Mouse (Mus musculus): ENCODE data around the gene 1700028J19Rik. TPM values are rescaled to one million over a fixed set of nuclear protein-coding genes. Genes with fewer than 3 reads are reported as not detected.

The 1700028J19Rik gene
- 1.9 TPM for total RNA-seq (2023)

DNA sequence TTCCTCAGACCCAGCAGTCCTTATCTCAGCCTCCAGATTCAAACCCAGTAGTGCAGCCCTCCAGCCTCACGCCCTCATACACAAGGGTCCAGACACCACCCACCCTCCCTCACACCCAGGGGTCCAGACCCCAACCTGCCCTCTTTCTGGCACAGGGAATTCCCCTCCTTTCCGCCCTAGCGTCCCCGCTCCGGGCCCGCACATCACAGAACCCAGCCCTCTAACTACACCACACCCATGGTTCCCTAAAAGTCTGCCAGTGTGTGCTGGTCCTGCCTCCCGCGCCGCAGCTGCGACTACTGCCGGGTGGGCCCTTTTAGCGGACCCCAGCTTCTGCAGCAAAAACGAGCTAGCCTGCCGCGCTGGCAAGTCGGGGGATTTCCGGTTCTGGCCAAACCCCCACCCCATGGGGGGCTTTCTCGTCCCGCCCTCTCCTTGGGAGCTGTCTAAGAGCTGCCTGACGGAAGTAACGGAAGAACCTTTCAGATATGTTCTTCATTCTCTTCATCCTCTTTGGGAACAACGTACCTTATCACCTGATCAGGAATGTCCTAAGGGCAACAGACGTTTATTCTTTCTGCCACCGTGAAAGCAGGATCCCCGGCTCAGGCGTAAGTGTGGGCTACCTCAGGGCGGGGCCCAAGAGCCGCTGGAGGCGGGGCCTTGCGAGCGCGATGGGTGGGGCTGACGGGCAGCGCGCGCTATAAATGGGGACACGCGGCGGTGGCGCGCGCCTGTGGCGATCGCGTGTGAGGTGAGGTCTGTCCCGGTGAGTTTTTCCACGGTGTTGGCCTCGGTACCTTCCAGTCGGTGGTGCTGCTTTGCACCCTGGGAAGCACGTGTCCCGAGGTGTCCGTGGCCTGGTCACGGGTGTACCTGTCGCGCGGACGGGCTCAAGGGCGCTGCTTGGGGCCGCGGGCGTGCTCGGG, at the start of gene 1700028J19Rik, which contains the start of gene 2410002F23Rik:
Gene 1700028J19Rik, minus strand, starts transcription at position 641 of the 929 bp plus-strand sequence.
Gene 2410002F23Rik, plus strand, starts transcription at position 668 of the 929 bp plus-strand sequence.

GRCm38 (mm10) chr7:44261147-44261546, 14.7 kb upstream of the 1700028J19Rik start, which contains the start of gene Gm15517:
Gene Gm15517, plus strand, starts transcription at chr7:44261447.

DNA sequence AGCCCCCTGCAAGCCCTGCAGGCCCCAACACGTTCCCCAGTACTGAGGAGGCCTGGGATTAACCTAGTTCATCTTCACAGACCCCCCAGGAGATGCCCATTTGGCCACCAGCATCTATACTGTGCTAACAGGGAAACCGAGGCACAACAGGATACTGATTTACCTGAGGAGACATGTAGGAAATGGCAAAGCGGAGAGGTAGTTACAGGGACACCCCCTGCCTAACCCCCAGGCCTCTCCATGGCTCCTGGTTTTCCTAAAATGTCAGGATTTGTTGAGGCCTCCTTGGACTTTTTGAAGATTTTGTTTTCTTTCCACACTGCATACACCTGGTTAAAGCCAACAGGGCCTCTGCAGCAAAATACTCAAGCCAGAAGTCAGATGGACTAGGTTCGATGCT, 10.8 kb upstream of the 1700028J19Rik start, which contains the start of gene Acp4:
Gene Acp4, minus strand, starts transcription at position 101 of the 400 bp plus-strand sequence.

GRCm38 (mm10) chr7:44235909-44236308, 10.6 kb downstream of the 1700028J19Rik start, which contains the start of gene Gm36864:
Gene Gm36864, plus strand, starts transcription at chr7:44236177.

GRCm38 (mm10) chr7:44225076-44225475, 21.4 kb downstream of the 1700028J19Rik start, which contains the start of gene Klk1:
Gene Klk1, plus strand, starts transcription at chr7:44225360.

GRCm38 (mm10) chr7:44215645-44216044, 30.9 kb downstream of the 1700028J19Rik start, which contains the start of gene Klk1b5:
Gene Klk1b5, plus strand, starts transcription at chr7:44215945.

DNA sequence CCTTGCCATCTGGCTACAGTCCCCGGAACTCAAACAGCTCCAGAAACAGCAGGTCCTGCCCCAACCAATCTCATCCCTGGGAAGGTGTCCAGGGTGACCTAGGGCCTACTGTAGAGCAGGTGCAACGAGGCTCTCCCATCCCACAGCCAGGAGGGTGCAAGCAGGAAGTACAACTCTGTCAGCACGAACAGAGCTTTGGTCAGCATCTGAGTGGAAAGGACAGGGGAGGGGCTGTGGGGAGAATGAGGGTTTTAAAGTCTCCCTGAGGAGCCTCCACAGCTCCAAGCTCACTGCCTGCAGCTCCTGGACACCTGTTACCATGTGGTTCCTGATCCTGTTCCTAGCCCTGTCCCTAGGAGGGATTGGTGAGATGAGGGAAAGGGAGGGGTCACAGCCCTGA, 39.4 kb downstream of the 1700028J19Rik start, which contains the start of gene Klk1b4:
Gene Klk1b4, plus strand, starts transcription at position 301 of the 400 bp plus-strand sequence.

GRCm38 (mm10) chr7:44197891-44198290, 48.6 kb downstream of the 1700028J19Rik start, which contains the start of gene Klk1b3:
Gene Klk1b3, plus strand, starts transcription at chr7:44198191.

GRCm38 (mm10) chr7:44187936-44188335, 58.6 kb downstream of the 1700028J19Rik start, which contains the start of gene Klk1b24:
Gene Klk1b24, plus strand, starts transcription at chr7:44188236.

Other genes starting within 250 kb of the 1700028J19Rik start
- not detected for gene Klk1b26, start 234.5 kb downstream of the 1700028J19Rik start, total RNA-seq (2023)
- not detected for gene Klk1b27, start 194.4 kb downstream of the 1700028J19Rik start, total RNA-seq (2023)
- gene Klk1b21, start 144.4 kb downstream of the 1700028J19Rik start, total RNA-seq (2023) = not detected
- not detected for gene Klk1b22, start 134.0 kb downstream of the 1700028J19Rik start, total RNA-seq (2023)
- not detected for gene Klk1b16, start 109.9 kb downstream of the 1700028J19Rik start, total RNA-seq (2023)
- not detected for gene Klk1b24, start 58.5 kb downstream of the 1700028J19Rik start, total RNA-seq (2023)
- gene Klk1b3, start 48.5 kb downstream of the 1700028J19Rik start, total RNA-seq (2023) = not detected
- not detected for gene Klk1b4, start 39.3 kb downstream of the 1700028J19Rik start, total RNA-seq (2023)
- gene Klk1b5, start 30.8 kb downstream of the 1700028J19Rik start, total RNA-seq (2023) = not detected
- not detected for gene Klk1, start 21.3 kb downstream of the 1700028J19Rik start, total RNA-seq (2023)
- not detected for gene Gm36864, start 10.5 kb downstream of the 1700028J19Rik start, total RNA-seq (2023)
- 245 TPM for gene 2410002F23Rik, start within 50 bp of the 1700028J19Rik start, total RNA-seq (2023)
- not detected for gene Acp4, start 10.7 kb upstream of the 1700028J19Rik start, total RNA-seq (2023)
- not detected for gene Gm15517, start 14.8 kb upstream of the 1700028J19Rik start, total RNA-seq (2023)
- 0.89 TPM for gene Clec11a, start 60.2 kb upstream of the 1700028J19Rik start, total RNA-seq (2023)
- gene Shank1, start 63.6 kb upstream of the 1700028J19Rik start, total RNA-seq (2023) = 2.8 TPM
- gene Syt3, start 137.4 kb upstream of the 1700028J19Rik start, total RNA-seq (2023) = not detected
- not detected for gene 1700008O03Rik, start 139.1 kb upstream of the 1700028J19Rik start, total RNA-seq (2023)
- gene Lrrc4b, start 182.3 kb upstream of the 1700028J19Rik start, total RNA-seq (2023) = not detected
- not detected for gene Aspdh, start 218.7 kb upstream of the 1700028J19Rik start, total RNA-seq (2023)
- 46.8 TPM for gene Josd2, start 221.3 kb upstream of the 1700028J19Rik start, total RNA-seq (2023)
- 96.1 TPM for gene Emc10, start 249.8 kb upstream of the 1700028J19Rik start, total RNA-seq (2023)
- 7.1 TPM for gene Fam71e1, start 249.9 kb upstream of the 1700028J19Rik start, total RNA-seq (2023)